Mouse (Mus musculus) urinary bladder, postnatal 14 days (tissue): ENCODE data around the gene Gm10670.
"Not testable (repeated sequence)": the region's sequence is repeated elsewhere in the genome, so short reads cannot be mapped to it uniquely, and the experiment has no call there.

Experiments used
- DNase-seq: peaks from one replicate; pipeline ENCODE4 v3.0.0; 2021; ENCODE audit warnings: low spot score

The Gm10670 gene

GRCm38 (mm10) chr7:20474825-20475224 is at the start of gene Gm10670:
Gene Gm10670 (minus strand): TSS chr7:20474925.
- DNase-seq = not testable (repeated sequence)

- DNase-seq = not testable (repeated sequence)
Measured at GRCm38 (mm10) chr7:20510434-20510833, 35.7 kb upstream of the Gm10670 start, which contains the start of gene Vmn1r103. Gene Vmn1r103 (minus strand): TSS chr7:20510534.

- DNase-seq = not testable (repeated sequence)
Measured at GRCm38 (mm10) chr7:20442493-20442892, 32.2 kb downstream of the Gm10670 start, which contains the start of gene Vmn1r101. Gene Vmn1r101 (minus strand): TSS chr7:20442593.
